Mouse (Mus musculus): Measurements from ENCODE around the gene Trip6.

DNA sequence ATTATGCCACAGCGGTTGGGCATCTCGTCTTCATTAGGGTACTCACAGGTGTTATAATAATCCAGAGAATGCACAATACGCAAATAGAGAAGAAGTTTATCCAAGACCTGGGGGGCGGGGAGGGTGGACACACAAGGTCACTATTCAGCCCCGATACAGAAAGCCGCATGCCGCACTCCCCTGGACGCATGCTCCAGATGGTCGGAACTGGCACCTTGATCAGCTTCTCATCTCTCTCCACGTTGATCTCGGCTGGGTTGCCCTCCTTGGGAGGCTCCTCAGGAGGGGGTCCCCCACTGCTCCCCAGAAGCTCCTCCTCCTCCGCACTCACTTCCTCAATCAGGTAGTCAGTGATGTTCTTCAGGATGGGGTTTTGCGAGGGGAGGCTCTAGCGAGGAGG, 17.1 kb downstream of the Trip6 start:
- TF ChIP-seq HCFC1 (IDR thresholded peaks at IDR 0.05; ENCODE audit: borderline replicate concordance, insufficient read depth, low read length) (no peak), CHD2 (IDR thresholded peaks at IDR 0.05; ENCODE audit: low read depth, low read length) (no peak), ZNF384 (IDR thresholded peaks at IDR 0.05; ENCODE audit: low read depth, low read length) (no peak)

Data from ES-E14 (cell line).